Mouse (Mus musculus) liver, adult (tissue): ENCODE measurements around the gene Auts2.

Experiments used
- GATA4 ChIP-seq: IDR thresholded peaks from 2 replicates; pipeline ENCODE4 v1.6.1; 2014; ENCODE audit warnings: mild to moderate bottlenecking, low read length; ENCODE audit not compliant: insufficient replicate concordance

Gene Auts2

DNA sequence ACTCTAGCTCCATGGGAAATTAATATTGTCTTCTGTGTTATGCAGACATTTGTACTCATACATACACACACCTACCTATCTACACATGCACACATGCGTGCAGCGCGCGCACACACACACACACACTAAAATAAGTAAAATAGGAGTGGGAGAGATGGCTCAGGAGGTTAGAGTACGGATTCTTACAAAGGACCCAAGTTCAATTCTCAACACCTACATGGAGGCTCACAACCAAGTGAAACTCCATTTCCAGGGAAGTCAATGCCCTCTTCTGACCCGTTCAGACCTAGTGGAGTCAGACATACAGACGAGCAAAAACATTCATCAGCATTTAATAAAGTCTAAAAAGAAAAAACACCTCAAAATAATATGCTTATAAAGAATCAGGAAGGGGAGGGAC lies 430.5 kb downstream of the Auts2 start:
- TF ChIP-seq GATA4: no peak

DNA sequence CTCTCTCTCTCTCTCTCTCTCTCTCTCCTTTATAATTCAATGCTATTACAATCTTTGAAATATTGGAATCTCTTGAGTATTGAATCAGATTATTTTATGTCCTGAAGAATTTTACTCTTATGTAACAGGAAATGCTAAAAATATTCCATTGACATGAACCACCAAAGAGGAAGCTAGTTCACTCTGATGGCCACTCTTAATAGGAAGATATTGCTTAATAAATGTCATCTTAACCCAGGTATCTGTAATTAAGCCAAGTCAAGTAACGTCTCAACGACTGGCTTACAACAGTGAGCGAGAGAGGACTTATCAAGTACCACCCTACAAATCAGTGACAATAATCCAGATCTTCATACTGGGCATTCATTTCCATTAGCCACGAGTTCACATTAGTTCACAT lies 440.7 kb downstream of the Auts2 start:
- no peak for TF ChIP-seq GATA4

DNA sequence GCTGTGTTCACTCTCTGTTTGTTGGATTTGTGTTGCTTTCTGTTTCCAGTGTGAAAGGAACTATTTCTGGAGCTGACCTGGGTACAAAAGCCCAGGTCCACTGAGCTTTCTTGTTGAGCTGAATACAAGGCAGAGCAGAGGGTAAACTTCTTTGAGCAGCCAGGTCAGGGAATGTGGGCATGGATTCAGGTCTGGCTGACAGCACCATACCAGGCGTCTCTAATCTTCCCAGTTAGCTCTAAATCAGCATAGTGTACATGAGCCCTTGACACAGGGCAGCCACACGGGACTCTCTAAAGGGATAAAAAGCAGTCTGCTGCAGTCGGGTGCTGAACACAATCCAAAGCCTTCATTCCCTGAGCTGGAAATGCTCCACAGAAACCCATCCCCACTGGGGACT lies 444.7 kb downstream of the Auts2 start:
- no peak for TF ChIP-seq GATA4

DNA sequence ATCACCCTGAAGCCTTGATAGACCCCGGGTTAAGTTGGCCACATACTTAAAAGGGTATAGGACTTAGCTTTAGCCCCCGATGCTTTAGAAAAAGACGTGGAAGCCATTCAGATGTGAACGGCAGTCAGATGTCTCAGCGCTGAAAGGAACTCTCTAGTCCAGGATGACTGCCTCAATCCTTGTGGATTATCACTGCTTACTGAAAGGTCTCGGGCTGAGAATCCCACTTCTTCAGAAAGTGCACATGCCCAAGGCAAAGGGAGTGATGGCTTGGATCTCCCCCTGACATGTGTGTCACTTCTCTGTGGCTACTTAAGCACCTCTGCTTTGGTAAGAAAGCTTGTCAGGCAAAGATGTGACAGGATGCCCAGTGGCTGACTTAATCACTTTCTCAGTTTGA lies 450.4 kb downstream of the Auts2 start:
- no peak for TF ChIP-seq GATA4

DNA sequence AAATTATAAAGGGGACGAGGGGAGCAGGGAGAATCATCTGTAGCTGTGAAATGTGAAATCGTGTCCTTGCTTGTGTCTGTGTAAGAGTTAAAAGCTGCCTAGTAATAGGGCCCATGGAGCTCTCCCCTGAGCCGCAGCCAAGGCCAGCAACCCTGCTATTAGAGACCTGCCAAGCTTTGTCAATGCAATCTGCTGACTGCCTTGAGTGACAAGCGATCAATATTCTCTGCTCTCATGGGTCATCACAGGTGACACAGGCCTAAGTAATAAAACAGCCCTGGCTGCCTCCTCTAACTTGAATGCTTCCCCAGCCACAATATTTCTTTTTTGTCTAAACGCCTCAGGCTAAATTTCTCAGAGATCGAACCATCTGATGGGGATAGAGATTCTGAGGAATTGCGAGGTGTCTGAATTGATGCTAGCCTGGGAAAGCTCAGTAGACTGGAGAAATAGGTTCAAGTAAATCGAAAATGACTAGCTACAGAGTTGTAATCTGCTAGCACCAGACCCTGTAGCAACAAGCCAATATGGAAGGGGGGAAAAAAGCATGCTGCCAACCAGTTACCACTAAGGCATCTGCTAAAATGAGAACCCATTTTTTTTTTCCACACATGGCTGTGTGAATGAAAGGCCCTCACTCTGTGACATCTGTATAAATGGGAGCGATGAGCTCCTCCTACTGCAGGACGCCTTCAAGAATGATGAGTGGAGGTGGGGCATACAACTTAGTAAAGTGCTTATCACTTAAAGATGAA lies 453.5 kb downstream of the Auts2 start:
- no peak for TF ChIP-seq GATA4

DNA sequence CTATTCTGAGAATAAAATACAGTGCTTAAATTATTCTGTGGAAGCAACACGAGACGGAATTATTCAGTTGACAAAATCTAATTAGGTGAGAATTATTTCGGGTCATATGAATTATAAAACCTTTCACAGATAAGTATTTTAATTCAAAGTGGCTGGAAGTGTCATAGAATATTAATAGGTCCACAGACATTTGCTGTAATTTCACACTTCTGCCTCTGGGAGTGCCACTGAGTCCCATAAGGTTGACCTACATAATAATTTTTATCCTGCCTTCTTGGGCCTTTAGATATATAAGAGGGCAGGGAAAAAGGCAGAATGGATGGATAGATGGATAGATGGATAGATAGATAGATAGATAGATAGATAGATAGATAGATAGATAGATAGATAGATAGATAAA lies 454.6 kb downstream of the Auts2 start:
- no peak for TF ChIP-seq GATA4

DNA sequence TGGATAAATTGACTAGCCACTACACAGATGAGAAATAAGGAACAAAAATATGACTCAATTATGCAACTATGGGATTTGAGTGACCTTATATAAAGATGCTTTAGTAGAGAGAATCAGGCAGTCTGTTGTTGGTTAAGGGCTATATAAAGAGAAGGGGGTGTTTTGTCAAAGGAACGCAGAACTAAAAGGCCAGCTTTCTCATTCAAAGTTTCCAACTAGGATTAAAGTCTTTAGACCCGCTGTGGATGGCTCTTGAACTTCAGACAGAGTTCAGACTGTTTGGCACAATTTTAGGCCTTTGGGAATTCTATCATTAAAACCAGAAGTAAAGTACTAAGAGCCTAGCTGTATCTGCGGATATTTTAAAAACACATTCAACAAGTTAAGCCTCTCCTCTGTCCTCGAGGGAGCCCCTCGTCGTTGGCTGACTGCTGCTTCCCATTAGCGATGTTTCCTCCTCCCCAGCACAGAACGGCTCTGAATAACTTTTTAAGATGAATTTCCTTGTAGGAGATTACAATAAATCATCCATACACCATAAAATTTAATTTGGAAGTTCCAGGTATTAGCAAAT lies 459.3 kb downstream of the Auts2 start:
- no peak for TF ChIP-seq GATA4

DNA sequence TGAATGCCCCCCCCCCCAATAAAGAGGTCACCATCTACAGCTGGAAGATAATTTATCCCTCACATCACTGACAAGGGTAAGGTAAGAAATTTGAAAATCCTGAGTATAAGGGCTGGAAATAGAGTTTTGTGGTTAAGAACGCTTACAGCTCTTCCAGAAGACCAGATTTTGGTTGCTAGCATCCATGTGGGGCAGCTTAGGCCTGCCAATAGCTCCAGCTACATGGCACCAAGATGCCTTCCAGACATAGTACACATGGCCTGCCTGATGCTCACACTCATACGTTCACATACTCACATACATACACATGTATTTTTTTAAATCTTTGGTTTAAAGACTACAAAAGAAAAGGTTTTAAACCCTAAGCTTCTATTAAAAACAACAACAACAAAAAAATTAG lies 467.2 kb downstream of the Auts2 start:
- no peak for TF ChIP-seq GATA4

DNA sequence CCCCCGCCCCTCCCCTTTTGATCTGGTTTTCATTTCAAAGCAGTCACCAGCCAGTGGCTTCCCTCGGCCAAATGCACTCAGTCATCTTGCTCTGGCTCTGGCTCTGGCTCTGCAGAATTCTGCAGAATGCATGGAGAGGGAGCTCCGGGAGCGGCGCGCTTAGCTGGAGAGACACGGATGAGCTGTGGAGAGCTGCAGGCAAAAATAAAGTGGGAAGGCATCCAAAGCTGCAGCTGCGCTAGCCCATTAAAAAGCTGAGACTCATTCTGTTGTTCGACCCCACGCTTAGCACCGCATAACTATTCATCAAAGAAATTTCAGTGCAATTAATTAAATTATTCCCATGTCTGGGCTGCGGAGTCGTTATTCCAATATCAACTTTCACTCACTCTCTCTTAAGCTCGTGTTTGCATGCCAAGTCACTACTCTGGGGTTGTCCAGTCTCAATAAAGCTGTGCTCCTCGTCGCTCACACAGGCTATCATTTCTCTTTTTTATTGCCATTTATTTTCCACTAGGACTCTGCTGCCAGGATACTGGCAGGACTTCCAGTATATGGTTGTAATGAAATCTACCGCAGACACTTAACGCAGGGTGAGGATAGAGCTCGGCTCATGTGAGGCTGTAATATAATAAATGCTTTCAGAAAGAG lies 468.3 kb downstream of the Auts2 start:
- no peak for TF ChIP-seq GATA4

DNA sequence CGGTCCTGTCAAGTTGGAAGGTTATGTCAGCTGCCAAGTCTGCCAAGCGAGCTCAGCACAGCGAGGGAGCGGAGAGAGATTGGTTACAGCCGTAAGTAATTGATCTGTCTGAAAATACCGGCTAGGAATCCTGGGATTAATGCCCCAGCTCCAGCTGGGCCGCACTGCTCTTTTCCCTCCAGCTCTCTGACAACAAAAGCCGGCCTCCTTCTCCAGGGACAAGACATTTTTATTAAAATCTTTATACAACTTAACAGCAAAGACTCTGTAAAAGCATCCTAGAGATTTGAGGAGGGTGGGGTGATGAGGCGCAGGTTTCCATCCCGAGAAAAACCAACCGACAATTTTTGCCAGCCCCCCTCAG lies 468.8 kb downstream of the Auts2 start:
- TF ChIP-seq GATA4: no peak

DNA sequence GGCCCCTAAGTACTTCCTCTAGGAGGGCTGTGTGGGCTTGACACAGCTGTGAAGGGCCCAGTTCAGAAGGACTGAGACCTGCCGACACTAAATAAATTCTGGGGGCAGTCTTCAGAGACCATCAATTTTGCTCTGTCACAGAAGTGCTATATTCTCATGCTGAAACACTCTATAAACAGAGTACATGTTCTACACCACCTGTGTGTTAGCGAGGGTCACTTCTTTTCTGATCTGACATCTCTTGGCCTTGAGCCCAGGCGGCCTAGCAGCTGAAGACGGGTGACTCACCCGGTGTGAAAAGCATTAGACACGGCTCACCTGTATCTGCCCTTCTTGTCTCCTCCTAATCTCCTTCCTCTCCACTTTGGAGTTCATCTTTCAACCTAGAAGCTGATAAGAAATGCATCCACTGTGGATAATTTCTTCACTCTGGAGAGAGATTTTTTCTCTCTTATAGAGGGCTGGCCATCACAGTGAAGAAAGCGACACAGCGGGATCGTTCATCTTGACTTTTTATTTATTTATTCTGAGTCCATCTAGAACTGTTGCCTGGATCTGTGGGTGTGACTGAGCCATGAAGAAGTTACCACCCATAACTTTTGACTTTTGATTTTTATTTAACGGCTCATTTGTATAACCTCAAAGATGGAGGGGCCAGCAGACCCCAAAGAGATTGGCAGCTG lies 469.3 kb downstream of the Auts2 start:
- no peak for TF ChIP-seq GATA4

DNA sequence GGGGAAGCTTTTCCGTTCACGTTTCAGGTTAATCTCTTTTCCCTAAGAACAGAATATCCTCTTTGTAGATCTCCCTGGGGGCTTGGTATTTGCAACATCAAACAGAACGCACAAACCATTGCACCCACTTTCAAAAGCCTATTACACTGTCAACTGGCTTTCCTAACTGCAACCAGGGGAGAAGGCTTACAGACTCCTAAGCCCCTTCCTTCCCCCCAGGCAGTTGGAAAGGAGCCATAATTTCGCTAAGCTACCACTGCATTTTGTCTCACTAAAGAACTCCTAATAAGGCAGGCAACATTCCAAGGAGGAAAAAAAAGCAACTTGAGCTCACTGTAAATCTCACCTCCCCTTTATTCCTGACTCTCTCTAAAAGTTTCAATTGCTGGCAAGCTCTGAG lies 470.8 kb downstream of the Auts2 start:
- TF ChIP-seq GATA4: no peak

DNA sequence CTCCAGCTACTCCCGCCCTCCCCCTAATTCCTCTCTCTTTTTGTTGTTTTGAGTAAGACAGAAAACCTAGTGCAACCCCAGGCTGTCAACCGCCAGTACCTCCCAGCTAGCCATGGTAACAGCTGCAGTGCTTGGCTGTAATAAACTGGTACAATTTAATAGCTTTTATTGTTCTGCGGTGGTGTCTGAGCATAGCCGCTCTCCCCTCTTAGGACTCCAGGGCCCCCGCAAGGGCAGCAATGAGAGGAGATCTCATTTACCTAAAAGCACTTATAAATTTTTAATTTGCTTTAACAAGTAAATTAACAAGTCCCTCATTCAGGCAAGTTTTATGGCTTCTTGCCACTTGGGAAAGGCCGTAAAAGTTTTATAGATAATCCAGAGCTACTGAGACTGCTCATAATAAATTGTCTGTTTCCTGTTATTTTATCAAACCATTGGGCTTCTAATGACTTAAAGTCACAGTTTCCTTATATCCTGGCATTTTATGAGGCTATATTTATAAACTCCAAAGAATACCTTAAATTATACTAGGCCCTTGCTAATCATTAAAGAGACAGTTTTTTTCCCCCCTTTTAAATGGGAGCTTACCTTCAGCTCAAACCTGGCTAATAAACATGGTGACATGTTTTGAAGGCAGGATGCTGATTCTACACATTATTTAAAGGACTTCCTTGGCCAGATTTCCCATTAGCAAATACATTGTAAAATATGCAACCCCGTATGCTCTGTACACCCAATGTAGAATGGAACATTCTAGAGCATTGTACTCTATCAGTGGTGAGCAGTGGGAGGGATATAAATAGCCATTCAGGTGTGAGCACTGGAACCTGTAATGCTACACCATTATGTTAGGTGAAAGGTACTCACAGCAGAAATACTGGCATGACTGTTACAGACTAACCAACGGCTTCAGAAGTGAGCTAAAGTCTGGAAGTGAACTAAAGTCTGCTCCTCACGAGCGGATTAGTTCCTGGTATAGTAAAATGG lies 475.1 kb downstream of the Auts2 start:
- no peak for TF ChIP-seq GATA4

DNA sequence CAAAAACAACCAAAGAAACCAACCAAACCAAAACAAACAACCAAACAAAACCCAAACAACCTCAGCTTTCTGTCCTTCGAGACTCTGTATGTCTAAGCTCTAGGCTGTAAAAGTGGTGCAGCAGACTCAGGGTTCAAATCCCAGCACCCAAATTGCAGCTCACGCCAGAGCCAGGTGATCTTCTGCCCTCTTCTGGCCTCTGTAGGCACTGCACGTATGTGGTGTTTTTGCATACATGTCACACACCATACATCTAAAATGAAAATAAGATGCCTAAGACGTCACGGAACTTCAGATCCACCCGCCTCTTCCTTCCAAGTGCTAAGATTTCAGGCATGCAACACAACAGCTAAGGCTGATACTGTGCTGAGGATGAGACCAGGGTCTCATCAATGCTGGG lies 483.0 kb downstream of the Auts2 start:
- no peak for TF ChIP-seq GATA4

DNA sequence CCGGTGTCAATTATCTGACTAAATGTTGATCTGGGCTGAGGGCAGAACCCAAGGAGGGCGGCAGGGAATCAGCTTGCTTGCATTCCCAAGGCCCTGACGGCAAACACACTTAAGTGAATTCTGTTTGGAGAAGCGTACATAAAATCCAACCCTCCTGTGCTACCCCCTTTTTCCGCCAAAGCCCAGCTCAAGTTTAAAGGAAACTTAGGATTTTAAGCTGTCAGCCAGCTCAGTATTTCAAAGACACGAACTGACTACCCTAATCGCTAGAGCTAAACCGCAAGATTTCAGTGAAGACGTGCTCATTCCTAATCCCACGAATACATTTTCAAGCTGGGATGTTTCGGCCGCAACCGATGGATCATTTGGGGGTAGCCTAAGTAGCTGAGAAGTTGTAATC lies 490.5 kb downstream of the Auts2 start:
- TF ChIP-seq GATA4: no peak
